Mouse (Mus musculus): ENCODE measurements around the gene Chac1.

Chac1 gene

GRCm38 (mm10) chr2:119350555-119351486 lies at the start of gene Chac1:
Chac1 (plus strand) TSS chr2:119351229.
- peak; percentile 74 for DNase-seq (ENCODE audit: low spot score)

- DNase-seq (ENCODE audit: low spot score) = no peak
Measured at GRCm38 (mm10) chr2:119302876-119303275, 48.2 kb upstream of the Chac1 start.

GRCm38 (mm10) chr2:119304391-119304790 lies 46.6 kb upstream of the Chac1 start:
- no peak for DNase-seq (ENCODE audit: low spot score)

- no peak for DNase-seq (ENCODE audit: low spot score)
Measured at GRCm38 (mm10) chr2:119304798-119305208, 46.2 kb upstream of the Chac1 start.

- DNase-seq (ENCODE audit: low spot score) = no peak
Measured at GRCm38 (mm10) chr2:119311544-119311943, 39.5 kb upstream of the Chac1 start.

- DNase-seq (ENCODE audit: low spot score) = no peak
Measured at GRCm38 (mm10) chr2:119312380-119312958, 38.6 kb upstream of the Chac1 start.

GRCm38 (mm10) chr2:119313780-119314479 lies 37.1 kb upstream of the Chac1 start:
- DNase-seq (ENCODE audit: low spot score) = no peak

- DNase-seq (ENCODE audit: low spot score) = no peak
Measured at GRCm38 (mm10) chr2:119314742-119315310, 36.2 kb upstream of the Chac1 start.

- no peak for DNase-seq (ENCODE audit: low spot score)
Measured at GRCm38 (mm10) chr2:119318043-119318710, 32.9 kb upstream of the Chac1 start.

- no peak for DNase-seq (ENCODE audit: low spot score)
Measured at GRCm38 (mm10) chr2:119320571-119320970, 30.5 kb upstream of the Chac1 start.

- no peak for DNase-seq (ENCODE audit: low spot score)
Measured at GRCm38 (mm10) chr2:119321771-119322586, 29.1 kb upstream of the Chac1 start.

GRCm38 (mm10) chr2:119322587-119323300 lies 28.3 kb upstream of the Chac1 start:
- no peak for DNase-seq (ENCODE audit: low spot score)

GRCm38 (mm10) chr2:119323866-119324575 lies 27.0 kb upstream of the Chac1 start:
- DNase-seq (ENCODE audit: low spot score) = no peak

GRCm38 (mm10) chr2:119324576-119325318 lies 26.3 kb upstream of the Chac1 start:
- no peak for DNase-seq (ENCODE audit: low spot score)

- no peak for DNase-seq (ENCODE audit: low spot score)
Measured at GRCm38 (mm10) chr2:119325568-119326143, 25.4 kb upstream of the Chac1 start, which contains the start of gene Dll4. Dll4 (plus strand) TSS chr2:119325784.

- no peak for DNase-seq (ENCODE audit: low spot score)
Measured at GRCm38 (mm10) chr2:119326161-119327101, 24.6 kb upstream of the Chac1 start.

GRCm38 (mm10) chr2:119327102-119327480 lies 23.9 kb upstream of the Chac1 start:
- DNase-seq (ENCODE audit: low spot score) = no peak

Measured in ovary, postnatal 10 days (tissue).